Mouse (Mus musculus) embryonic facial prominence, embryonic 14.5 days (tissue): ENCODE measurements around the gene Hnrnph2. TPM values are rescaled to one million over a fixed set of nuclear protein-coding genes. Genes with fewer than 3 reads are reported as not detected.

ENCODE experiments used
- ATAC-seq: fragments of 200-750 bp; cut with Nextera tagmentation; 2 replicates; pipeline ENCODE4 v1.8.0; 2017; ENCODE audit warnings: low read depth, moderate number of reproducible peaks, moderate TSS enrichment
- DNase-seq: peaks from one replicate; pipeline ENCODE4 v3.0.0-alpha.2; 2015; ENCODE audit warnings: low spot score
- H3K27ac ChIP-seq: fragments of 300-500 bp; sonication (generic); replicated peaks from 2 replicates; pipeline ENCODE4 v1.5.1; 2014; ENCODE audit warnings: low read depth, mild to moderate bottlenecking, low read length, moderate library complexity
- H3K27me3 ChIP-seq: fragments of 300-500 bp; sonication (generic); replicated peaks from 2 replicates; pipeline ENCODE4 v1.6.1; 2014; ENCODE audit warnings: low read length; ENCODE audit not compliant: control insufficient read depth, insufficient read depth
- H3K36me3 ChIP-seq: fragments of 300-500 bp; sonication (generic); 2 replicates; pipeline ENCODE4 v1.6.1; 2014; ENCODE audit warnings: low read length, mixed read lengths; ENCODE audit not compliant: control insufficient read depth, insufficient read depth
- H3K4me1 ChIP-seq: fragments of 300-500 bp; sonication (generic); 2 replicates; pipeline ENCODE4 v1.6.1; 2014; ENCODE audit warnings: antibody characterized with exemption, low read length; ENCODE audit not compliant: control insufficient read depth, insufficient read depth
- H3K4me2 ChIP-seq: fragments of 300-500 bp; sonication (generic); 2 replicates; pipeline ENCODE4 v1.6.1; 2014; ENCODE audit warnings: low read depth, mild to moderate bottlenecking, low read length, moderate library complexity, mixed read lengths
- H3K4me3 ChIP-seq: fragments of 300-500 bp; sonication (generic); 2 replicates; pipeline ENCODE4 v1.5.1; 2014; ENCODE audit warnings: low read depth, mild to moderate bottlenecking, low read length
- H3K9ac ChIP-seq: fragments of 300-500 bp; sonication (generic); 2 replicates; pipeline ENCODE4 v1.6.1; 2014; ENCODE audit warnings: low read depth, mild to moderate bottlenecking, low read length, moderate library complexity, mixed read lengths
- H3K9me3 ChIP-seq: fragments of 300-500 bp; sonication (generic); 2 replicates; pipeline ENCODE4 v1.6.1; 2016; ENCODE audit warnings: low read length; ENCODE audit not compliant: control insufficient read depth
- WGBS: fragments of 180-500 bp; shearing (Covaris S2); extraction: QIAGEN DNeasy Blood & Tissue Kit; methylation state at CpG from one replicate; pipeline ENCODE4 v1.1.7; 2014; 5-methylcytosine and 5-hydroxymethylcytosine counted together
- polyA plus RNA-seq: library from polyadenylated mRNA; unstranded; fragments of >200 nt; fragmentation: Nextera tagmentation; extraction: Ambion mirVana; gene quantifications from 2 replicates; pipeline ENCODE4 v1.2.1, GENCODE M21; 2014

Hnrnph2 gene
- polyA plus RNA-seq, 1 experiment from 2014 or later: 93.9 TPM

DNA sequence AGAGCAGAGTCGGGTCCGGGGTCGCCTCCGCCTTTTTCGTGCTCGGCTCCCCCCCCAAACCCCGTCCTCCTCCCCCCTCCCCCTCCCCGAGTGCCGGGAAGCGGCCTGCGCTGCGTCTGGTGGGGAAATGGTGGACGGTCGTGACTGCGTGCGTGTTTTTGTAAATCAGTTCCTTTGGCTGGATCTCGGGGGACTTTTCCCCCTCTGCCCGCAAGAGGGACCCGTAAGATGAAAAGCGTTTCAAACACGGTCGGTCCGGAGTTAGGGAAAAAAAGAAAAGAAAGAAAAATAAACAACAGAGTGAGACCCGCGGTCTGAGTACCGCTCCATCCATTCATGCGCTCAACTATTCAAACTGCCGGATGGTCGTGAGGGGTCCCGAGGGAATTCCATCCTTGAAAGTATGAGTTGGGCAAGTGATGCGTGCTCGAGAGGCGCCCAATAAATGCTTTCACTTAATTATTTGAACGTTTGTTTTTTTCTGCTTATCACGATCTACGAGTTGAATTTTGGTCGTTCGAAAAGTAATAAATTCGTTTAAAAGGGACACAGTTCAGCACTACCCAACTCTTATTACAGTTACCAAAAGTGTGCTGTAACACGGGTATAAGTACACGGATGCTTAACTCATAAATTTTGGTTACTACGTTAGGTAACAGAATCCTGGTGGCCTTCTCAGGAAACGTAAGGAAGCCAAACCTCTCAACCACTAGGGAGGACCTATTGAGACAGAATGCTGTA lies 571 bp downstream of the Hnrnph2 start:
- peak overlapping the region; percentile 76 for H3K9ac ChIP-seq
- H3K4me2 ChIP-seq: peak overlapping the region; percentile 52
- ATAC-seq: peak; percentile 82
- H3K4me3 ChIP-seq: peak overlapping the region; percentile 52
- H3K27me3 ChIP-seq: no peaks in the 10 kb centered on the region; the same call in 1 of the 2 replicates
- peak; percentile 40 for DNase-seq
- 0 out of 2 replicates have a peak, but pooled peaks cover 5% of the 10 kb centered on the region for H3K36me3 ChIP-seq
- WGBS: 22% methylated on average over 42 of the region's 43 CpGs
- H3K4me1 ChIP-seq: 0 out of 2 replicates have a peak, but pooled peaks cover 4% of the 10 kb centered on the region
- peak overlapping the region; percentile 93 for H3K27ac ChIP-seq
- no peaks in the 10 kb centered on the region for H3K9me3 ChIP-seq

GRCm38 (mm10) chrX:134609472-134609871 lies 8.5 kb downstream of the Hnrnph2 start:
- no peaks in the 10 kb centered on the region for H3K4me1 ChIP-seq
- 30% methylated on average over 4 of the region's 4 CpGs for WGBS
- peak; percentile 50 for DNase-seq

GRCm38 (mm10) chrX:134610984-134611383 lies 10.0 kb downstream of the Hnrnph2 start:
- H3K36me3 ChIP-seq: no peaks in the 10 kb centered on the region
- H3K4me1 ChIP-seq: no peaks in the 10 kb centered on the region
- no peaks in the 10 kb centered on the region for H3K9me3 ChIP-seq
- no peak overlapping the region for H3K4me2 ChIP-seq
- no peak for ATAC-seq
- no peak overlapping the region for H3K27ac ChIP-seq
- H3K27me3 ChIP-seq: peaks cover 3% of the 10 kb centered on the region; the same call in 1 of the 2 replicates
- WGBS: 80% methylated on average over 4 of the region's 4 CpGs
- H3K4me3 ChIP-seq: no peak overlapping the region
- no peak overlapping the region for H3K9ac ChIP-seq
- DNase-seq: no peak

More at GRCm38 (mm10) chrX:134609472-134609871, 8.5 kb downstream of the Hnrnph2 start:
- Histone ChIP-seq H3K27me3 (peaks cover 3% of the 10 kb centered on the region; the same call in 1 of the 2 replicates), H3K27ac (no peak overlapping the region), H3K9me3 (no peaks in the 10 kb centered on the region), H3K36me3 (no peaks in the 10 kb centered on the region), H3K4me2 (no peak overlapping the region), H3K4me3 (no peak overlapping the region), H3K9ac (no peak overlapping the region)
- no peak for ATAC-seq

DNA sequence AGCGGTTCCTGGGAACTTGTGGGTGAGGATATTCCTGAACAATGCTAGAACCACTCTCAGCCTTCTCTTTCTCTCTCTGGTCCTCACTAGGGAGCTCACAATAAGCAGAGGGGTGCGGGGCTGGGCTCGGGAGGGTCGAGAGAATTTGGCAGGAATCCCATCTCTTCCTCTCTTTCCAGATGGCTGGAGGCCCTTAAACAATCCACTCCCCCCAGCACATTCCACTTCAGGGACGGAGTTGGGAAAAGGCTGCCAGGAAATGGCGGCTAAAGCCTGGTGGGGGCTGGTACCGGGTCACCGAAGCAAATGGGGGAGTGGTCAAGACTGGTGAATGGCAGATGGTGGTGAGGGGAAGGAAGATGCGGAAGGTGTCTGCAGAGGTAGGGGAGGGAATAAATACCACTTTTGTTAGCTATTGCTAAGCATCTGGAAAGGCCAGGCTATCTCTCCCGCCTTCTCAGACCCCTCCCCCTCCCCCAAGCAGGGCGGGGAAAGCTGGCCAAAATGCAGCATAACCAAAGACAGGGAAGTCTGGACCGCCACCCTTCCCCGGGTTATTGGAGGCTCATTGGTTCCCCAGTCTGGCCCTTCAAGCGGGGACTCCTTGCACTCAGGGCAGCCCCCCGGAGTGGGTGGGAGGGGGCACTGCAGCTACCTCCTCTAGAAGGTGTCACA lies 11.4 kb downstream of the Hnrnph2 start:
- Histone ChIP-seq H3K27ac (peak overlapping the region; percentile 86), H3K27me3 (peaks cover 3% of the 10 kb centered on the region; the same call in 1 of the 2 replicates), H3K4me1 (no peaks in the 10 kb centered on the region), H3K4me3 (peak overlapping the region; percentile 28), H3K36me3 (no peaks in the 10 kb centered on the region), H3K9ac (peak overlapping the region; percentile 55), H3K9me3 (no peaks in the 10 kb centered on the region), H3K4me2 (peak overlapping the region; percentile 50)
- ATAC-seq: peak; percentile 90
- WGBS: 19% methylated on average over 13 of the region's 15 CpGs
- DNase-seq: peak; percentile 89

GRCm38 (mm10) chrX:134614306-134614705 lies 13.3 kb downstream of the Hnrnph2 start:
- H3K9me3 ChIP-seq: no peaks in the 10 kb centered on the region
- 65% methylated on average over 2 of the region's 2 CpGs for WGBS
- H3K9ac ChIP-seq: no peak overlapping the region
- H3K36me3 ChIP-seq: no peaks in the 10 kb centered on the region
- H3K4me3 ChIP-seq: no peak overlapping the region
- no peak overlapping the region for H3K4me2 ChIP-seq
- H3K4me1 ChIP-seq: no peaks in the 10 kb centered on the region
- ATAC-seq (no peak), DNase-seq (no peak)
- no peak overlapping the region for H3K27ac ChIP-seq
- no peaks in the 10 kb centered on the region for H3K27me3 ChIP-seq

- Histone ChIP-seq H3K9me3 (no peaks in the 10 kb centered on the region), H3K4me3 (no peak overlapping the region), H3K4me1 (no peaks in the 10 kb centered on the region), H3K4me2 (no peak overlapping the region), H3K27ac (no peak overlapping the region), H3K27me3 (no peaks in the 10 kb centered on the region), H3K36me3 (no peaks in the 10 kb centered on the region), H3K9ac (no peak overlapping the region)
- WGBS: 58% methylated on average over 9 of the region's 9 CpGs
- ATAC-seq (no peak), DNase-seq (no peak)
Observed at GRCm38 (mm10) chrX:134619695-134620094, 18.7 kb downstream of the Hnrnph2 start.

- Histone ChIP-seq H3K9ac (no peak overlapping the region), H3K4me3 (no peak overlapping the region), H3K27ac (no peak overlapping the region), H3K9me3 (no peaks in the 10 kb centered on the region), H3K27me3 (no peaks in the 10 kb centered on the region), H3K36me3 (no peaks in the 10 kb centered on the region), H3K4me1 (no peaks in the 10 kb centered on the region), H3K4me2 (no peak overlapping the region)
- DNase-seq (peak; percentile 23), ATAC-seq (peak; percentile 41; the same call in 1 of the 2 replicates)
- 48% methylated on average over 8 of the region's 8 CpGs for WGBS
Observed at GRCm38 (mm10) chrX:134620254-134620865, 19.4 kb downstream of the Hnrnph2 start.

DNA sequence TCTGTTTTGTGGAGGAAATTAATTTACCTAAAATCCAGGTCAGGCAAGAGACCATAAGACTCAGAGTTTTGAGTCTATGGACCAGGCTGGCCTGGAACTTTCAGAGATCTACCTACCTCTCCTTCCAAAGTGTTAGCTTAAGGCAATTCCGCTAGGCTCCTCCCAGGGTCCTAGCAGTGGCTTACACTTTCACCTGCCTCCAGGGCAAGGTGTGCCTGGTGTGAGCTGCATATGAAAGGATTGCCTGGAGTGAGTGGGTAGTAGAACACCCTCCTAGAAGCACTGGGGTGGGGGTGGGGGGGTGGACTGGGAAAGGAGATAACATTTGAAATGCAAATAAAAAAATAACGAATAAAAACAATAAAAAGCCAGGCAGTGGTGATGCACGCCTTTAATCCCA lies 20.7 kb downstream of the Hnrnph2 start:
- Histone ChIP-seq H3K9me3 (no peaks in the 10 kb centered on the region), H3K27me3 (no peaks in the 10 kb centered on the region), H3K9ac (no peak overlapping the region), H3K4me2 (no peak overlapping the region), H3K36me3 (no peaks in the 10 kb centered on the region), H3K4me1 (no peaks in the 10 kb centered on the region), H3K4me3 (no peak overlapping the region), H3K27ac (no peak overlapping the region)
- DNase-seq (no peak), ATAC-seq (no peak)
- WGBS: 75% methylated on average over 3 of the region's 3 CpGs
